Mouse (Mus musculus): ENCODE measurements around the gene Pgm5. TPM values are rescaled to one million over a fixed set of nuclear protein-coding genes. Genes with fewer than 3 reads are reported as not detected.
"Not testable (repeated sequence)": the region's sequence is repeated elsewhere in the genome, so short reads cannot be mapped to it uniquely, and the experiment has no call there.

Pgm5 gene
- polyA plus RNA-seq, 1 experiment from 2014 or later, result 0.17 TPM

DNA sequence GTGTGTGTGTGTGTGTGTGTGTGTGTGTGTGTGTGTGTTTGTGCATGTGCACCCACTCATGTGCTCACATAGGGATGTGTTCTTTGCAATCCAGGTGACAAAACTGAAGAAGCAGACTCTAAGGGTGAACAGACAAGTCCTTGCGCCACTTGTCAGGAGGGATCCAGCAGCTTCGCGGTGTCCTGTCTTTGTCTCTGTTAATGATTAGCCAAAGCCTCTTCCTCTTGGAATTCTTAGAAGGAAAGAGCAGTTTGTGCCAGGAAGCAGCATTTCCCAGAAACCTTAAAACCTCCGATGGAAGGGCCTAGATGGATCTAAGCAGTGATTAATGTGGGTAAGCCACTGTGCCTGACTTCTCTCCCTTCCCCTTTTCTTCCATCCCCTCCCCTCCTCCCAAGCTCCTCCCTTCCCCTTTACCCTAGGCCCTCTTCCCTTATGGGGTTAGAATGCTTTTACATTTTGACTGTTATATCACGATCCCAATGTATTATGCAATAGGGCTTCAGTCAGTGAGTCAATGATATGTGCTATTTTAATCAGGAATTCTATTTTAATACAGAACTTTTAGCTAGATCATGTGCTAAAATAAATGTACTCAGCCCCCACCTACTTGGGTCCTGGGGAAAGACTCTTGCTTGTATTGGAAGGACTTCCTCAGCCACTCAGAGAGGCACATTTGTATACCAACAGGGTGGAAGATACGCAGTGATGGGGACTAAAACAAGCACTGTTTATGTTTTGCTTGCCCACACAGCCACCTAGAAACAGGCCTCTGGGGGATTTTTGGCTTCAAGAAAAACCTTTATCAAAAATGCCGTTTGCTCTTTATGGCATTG, 154.4 kb downstream of the Pgm5 start:
- Histone ChIP-seq H3K36me3 (no peaks in the 10 kb centered on the region), H3K27ac (replicated peaks) (no peak overlapping the region), H3K9me3 (replicated peaks) (no peaks in the 10 kb centered on the region), H3K4me1 (no peaks in the 10 kb centered on the region), H3K27me3 (ENCODE audit: low read depth, poor library complexity, severe bottlenecking) (no peaks in the 10 kb centered on the region), H3K4me3 (no peak overlapping the region)
- DNase-seq (ENCODE audit: low spot score), result no peak
- WGBS, result 80% methylated on average over 7 of the region's 7 CpGs

DNA sequence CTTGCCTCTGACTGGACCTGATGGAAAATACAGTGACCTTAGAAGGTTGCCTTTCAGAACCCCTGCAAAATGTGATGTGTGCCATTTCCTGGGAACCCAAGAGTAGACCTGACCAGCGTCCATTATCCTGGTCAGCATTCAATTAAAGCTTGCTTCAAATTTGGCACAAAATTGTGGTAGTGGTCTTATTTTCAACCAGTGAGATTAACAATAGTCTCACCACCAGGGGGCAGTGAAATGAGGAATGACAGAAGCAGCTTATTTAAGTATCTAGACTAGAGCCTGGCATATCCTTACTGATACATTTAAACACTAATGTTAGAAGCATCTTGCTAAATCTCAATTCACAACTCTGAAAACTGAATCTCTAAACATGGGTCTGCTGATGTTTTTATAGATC, 156.3 kb downstream of the Pgm5 start:
- WGBS, result 63% methylated on average over 1 of the region's 1 CpGs
- H3K36me3 ChIP-seq, result no peaks in the 10 kb centered on the region
- no peaks in the 10 kb centered on the region for H3K27me3 ChIP-seq (ENCODE audit: low read depth, poor library complexity, severe bottlenecking)
- H3K9me3 ChIP-seq (replicated peaks), result no peaks in the 10 kb centered on the region
- no peaks in the 10 kb centered on the region for H3K4me1 ChIP-seq
- DNase-seq (ENCODE audit: low spot score), result peak; percentile 25
- no peak overlapping the region for H3K27ac ChIP-seq (replicated peaks)
- H3K4me3 ChIP-seq, result no peak overlapping the region

DNA sequence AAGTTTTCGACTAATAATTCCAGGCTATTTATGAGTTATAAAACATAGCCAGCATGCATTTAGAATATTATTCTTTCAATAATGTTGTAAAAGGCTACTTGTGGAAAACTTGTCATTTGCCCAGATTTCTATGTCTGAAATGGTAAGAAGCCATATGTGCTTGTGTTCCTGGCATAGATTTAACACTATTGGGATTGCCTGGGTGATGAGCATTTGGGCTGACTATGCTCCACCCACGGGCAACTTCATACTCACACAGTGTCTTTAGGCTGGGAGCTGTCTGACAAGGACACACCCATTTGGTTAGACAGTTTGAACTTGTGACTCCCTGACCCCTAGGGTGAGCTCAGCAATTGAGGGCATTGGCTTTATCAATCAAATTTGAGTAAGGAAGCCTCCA, 157.3 kb downstream of the Pgm5 start:
- H3K9me3 ChIP-seq (replicated peaks), result no peaks in the 10 kb centered on the region
- no peak for DNase-seq (ENCODE audit: low spot score)
- no peak overlapping the region for H3K27ac ChIP-seq (replicated peaks)
- H3K4me1 ChIP-seq, result no peaks in the 10 kb centered on the region
- no peak overlapping the region for H3K4me3 ChIP-seq
- WGBS, result 86% methylated on average over 2 of the region's 2 CpGs
- H3K36me3 ChIP-seq, result no peaks in the 10 kb centered on the region
- no peaks in the 10 kb centered on the region for H3K27me3 ChIP-seq (ENCODE audit: low read depth, poor library complexity, severe bottlenecking)

DNA sequence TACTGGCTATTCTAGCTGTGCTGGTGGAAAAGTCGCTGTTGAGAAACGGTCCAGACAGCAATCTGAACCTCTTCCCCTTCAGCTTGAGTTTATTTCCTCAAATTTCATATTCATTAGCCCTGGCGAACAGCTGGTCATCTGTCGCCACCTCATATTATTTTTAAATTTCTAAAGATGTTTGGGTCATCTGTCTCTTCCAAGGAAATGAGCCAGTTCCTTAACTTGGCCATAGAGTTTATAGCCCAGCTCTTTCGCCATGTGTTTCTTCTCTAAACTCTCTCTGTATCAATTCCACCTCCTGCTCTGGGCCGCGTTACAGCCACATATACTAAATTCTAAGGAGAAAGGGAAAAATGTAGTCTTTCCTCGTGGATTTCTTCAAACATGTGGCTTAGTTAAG, 158.0 kb downstream of the Pgm5 start:
- Histone ChIP-seq H3K36me3 (no peaks in the 10 kb centered on the region), H3K27ac (replicated peaks) (no peak overlapping the region), H3K27me3 (ENCODE audit: low read depth, poor library complexity, severe bottlenecking) (no peaks in the 10 kb centered on the region), H3K9me3 (replicated peaks) (no peaks in the 10 kb centered on the region), H3K4me3 (no peak overlapping the region), H3K4me1 (0 out of 2 replicates have a peak, but pooled peaks cover 2% of the 10 kb centered on the region)
- 86% methylated on average over 8 of the region's 8 CpGs for WGBS
- DNase-seq (ENCODE audit: low spot score), result no peak

DNA sequence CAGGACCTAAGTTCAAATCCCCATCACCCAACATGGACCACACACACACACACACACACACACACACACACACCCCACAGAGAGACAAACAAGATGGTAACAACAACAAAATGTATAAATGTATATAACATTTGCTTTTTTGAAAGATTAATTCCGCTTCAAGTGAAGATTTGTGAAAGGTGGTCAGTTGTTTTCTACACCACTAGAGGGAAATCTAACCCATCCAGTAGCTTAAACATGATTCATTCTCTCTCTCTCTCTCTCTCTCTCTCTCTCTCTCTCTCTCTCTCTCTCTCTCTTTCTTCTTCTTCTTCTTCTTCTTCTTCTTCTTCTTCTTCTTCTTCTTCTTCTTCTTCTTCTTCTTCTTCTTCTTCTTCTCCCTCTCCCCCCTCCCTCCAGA, 158.5 kb downstream of the Pgm5 start:
- not testable (repeated sequence) for H3K4me3 ChIP-seq

DNA sequence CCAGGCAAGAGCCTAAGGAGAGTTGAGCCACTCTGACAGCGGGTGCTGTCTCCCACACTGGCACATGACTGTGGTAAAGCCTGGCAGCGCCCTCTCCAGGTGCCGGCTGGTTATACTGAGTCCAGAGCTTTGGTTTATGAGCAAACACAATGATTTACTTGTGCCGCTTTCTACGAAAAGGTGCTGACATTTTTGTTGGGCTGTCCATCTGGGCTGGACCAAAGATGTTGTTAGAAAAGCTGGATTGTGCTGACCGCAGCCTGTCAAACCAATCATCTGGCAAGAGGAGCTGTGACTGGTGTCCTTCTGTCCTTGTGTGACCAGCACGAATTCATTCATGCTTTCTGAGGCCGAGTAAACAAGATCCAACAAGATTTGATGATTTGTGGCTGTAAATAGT, 159.9 kb downstream of the Pgm5 start:
- WGBS, result 75% methylated on average over 8 of the region's 8 CpGs
- no peak for DNase-seq (ENCODE audit: low spot score)

More for the DNA sequence above, 158.5 kb downstream of the Pgm5 start:
- WGBS, result 70% methylated on average over 1 of the region's 1 CpGs
- not testable (repeated sequence) for H3K4me1 ChIP-seq; H3K27me3 ChIP-seq (ENCODE audit: low read depth, poor library complexity, severe bottlenecking); H3K36me3 ChIP-seq; H3K27ac ChIP-seq (replicated peaks); H3K9me3 ChIP-seq (replicated peaks); DNase-seq (ENCODE audit: low spot score)

DNA sequence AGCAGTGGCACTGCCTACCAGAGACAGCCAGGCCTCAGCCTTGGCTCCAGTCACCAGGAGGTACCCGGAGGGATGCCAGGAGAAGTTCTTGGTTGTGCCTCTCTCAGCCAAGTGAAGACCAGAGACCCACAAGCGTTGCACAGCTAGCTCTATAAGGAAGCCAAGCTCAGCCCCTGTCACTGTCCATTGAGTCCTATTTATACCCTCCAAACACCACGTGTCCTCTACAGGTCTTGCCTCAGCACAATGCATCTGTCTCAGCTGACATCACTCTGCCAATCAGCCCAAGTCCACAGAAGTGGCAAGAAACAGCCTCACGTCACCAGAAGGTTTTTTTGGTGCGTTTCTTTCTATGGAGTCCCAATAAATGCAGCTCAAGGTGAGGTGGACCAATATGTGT, 161.0 kb downstream of the Pgm5 start:
- no peak overlapping the region for H3K27ac ChIP-seq (replicated peaks)
- no peak overlapping the region for H3K4me3 ChIP-seq
- no peaks in the 10 kb centered on the region for H3K9me3 ChIP-seq (replicated peaks)
- H3K36me3 ChIP-seq, result no peaks in the 10 kb centered on the region
- H3K27me3 ChIP-seq (ENCODE audit: low read depth, poor library complexity, severe bottlenecking), result no peaks in the 10 kb centered on the region
- H3K4me1 ChIP-seq, result peaks cover 8% of the 10 kb centered on the region; the same call in 1 of the 2 replicates
- no peak for DNase-seq (ENCODE audit: low spot score)
- WGBS, result 82% methylated on average over 5 of the region's 5 CpGs

More for the DNA sequence above, 159.9 kb downstream of the Pgm5 start:
- Histone ChIP-seq H3K27me3 (ENCODE audit: low read depth, poor library complexity, severe bottlenecking) (no peaks in the 10 kb centered on the region), H3K36me3 (no peaks in the 10 kb centered on the region), H3K27ac (replicated peaks) (no peak overlapping the region), H3K9me3 (replicated peaks) (no peaks in the 10 kb centered on the region), H3K4me1 (peaks cover 8% of the 10 kb centered on the region; the same call in 1 of the 2 replicates), H3K4me3 (no peak overlapping the region)

DNA sequence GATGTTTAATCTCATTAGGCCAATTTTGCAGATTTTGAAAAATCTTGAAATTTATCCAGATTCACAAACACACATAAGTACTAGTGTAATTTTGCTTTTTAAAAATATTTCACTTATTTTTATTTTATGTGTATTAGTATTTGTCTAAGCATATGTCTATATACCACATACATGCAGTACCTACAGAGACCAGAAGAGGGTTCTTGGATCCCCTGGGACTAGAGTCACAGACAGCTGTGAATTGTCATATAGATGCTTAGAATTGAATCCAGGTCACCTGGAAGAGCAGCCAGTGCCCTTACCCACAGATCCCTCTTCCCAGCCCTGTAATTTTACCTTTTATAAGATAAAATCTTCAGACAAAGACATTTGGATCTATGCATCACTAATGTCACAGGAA, 161.7 kb downstream of the Pgm5 start:
- Histone ChIP-seq H3K4me3 (no peak overlapping the region), H3K4me1 (peaks cover 8% of the 10 kb centered on the region; the same call in 1 of the 2 replicates), H3K27me3 (ENCODE audit: low read depth, poor library complexity, severe bottlenecking) (no peaks in the 10 kb centered on the region), H3K36me3 (no peaks in the 10 kb centered on the region), H3K27ac (replicated peaks) (no peak overlapping the region), H3K9me3 (replicated peaks) (no peaks in the 10 kb centered on the region)
- no peak for DNase-seq (ENCODE audit: low spot score)

DNA sequence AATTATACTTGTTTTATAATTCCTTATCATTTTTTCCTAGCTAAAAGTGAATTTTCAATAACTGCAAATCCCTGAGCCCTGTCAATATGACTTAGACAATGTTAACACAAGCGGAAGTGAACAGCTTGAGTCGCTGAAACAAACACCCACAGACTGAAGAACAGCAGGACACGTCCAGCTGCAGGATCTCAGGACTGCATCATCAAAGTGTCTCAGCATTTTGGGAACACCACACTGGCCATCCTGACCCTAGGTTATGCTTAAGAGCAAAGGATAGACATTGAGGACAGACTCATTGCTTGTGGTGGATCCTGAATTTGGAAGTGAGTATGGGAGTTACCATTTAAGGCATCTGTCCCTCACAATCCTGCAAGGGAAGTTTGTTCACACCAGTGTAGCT, 162.5 kb downstream of the Pgm5 start:
- 73% methylated on average over 3 of the region's 3 CpGs for WGBS
- Histone ChIP-seq H3K4me1 (peaks cover 8% of the 10 kb centered on the region; the same call in 1 of the 2 replicates), H3K36me3 (no peaks in the 10 kb centered on the region), H3K27me3 (ENCODE audit: low read depth, poor library complexity, severe bottlenecking) (no peaks in the 10 kb centered on the region), H3K9me3 (replicated peaks) (no peaks in the 10 kb centered on the region), H3K27ac (replicated peaks) (no peak overlapping the region), H3K4me3 (no peak overlapping the region)
- no peak for DNase-seq (ENCODE audit: low spot score)

DNA sequence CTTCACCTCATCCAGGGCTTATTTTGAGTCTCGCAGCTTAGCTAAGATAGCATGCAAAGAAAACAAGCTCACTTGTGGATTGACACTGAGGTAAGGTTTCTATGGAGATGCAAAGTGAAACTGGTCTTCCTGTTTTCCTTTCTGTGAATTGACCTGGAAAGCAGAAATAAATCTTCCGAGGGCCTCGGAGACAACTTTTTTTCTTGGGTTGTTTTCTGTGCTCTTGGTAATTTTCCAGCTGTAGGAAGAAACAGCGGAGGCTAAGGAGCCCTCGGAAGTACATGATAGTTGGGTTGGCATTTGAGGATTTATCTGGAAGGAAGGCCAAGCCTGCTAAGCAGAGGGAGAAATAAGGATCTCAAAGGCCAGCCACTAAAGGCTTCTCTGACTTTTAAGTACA, 163.0 kb downstream of the Pgm5 start:
- DNase-seq (ENCODE audit: low spot score), result no peak
- 86% methylated on average over 5 of the region's 5 CpGs for WGBS
- H3K27ac ChIP-seq (replicated peaks), result no peak overlapping the region
- no peaks in the 10 kb centered on the region for H3K9me3 ChIP-seq (replicated peaks)
- no peaks in the 10 kb centered on the region for H3K27me3 ChIP-seq (ENCODE audit: low read depth, poor library complexity, severe bottlenecking)
- no peaks in the 10 kb centered on the region for H3K36me3 ChIP-seq
- peaks cover 8% of the 10 kb centered on the region; the same call in 1 of the 2 replicates for H3K4me1 ChIP-seq
- no peak overlapping the region for H3K4me3 ChIP-seq

DNA sequence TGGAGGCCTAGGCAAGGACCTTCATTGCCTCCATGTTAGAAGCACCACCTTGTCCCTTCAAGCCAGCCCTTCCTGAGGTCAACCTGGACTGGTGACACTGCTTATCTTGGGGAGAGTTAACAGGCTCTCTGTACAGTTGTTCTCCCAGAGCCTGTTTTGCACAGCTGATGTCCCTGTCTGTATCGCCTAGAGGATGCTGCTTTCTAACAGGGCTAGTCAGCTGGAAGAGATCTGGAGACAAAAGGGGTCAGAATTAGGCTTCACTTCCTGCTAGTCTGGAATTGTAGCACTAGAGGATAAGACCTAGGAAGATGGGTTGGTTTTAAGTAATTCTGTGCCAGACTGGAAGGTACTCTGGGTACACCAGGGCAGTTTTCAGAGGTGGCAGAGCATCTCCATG, 163.7 kb downstream of the Pgm5 start:
- Histone ChIP-seq H3K4me1 (peaks cover 8% of the 10 kb centered on the region; the same call in 1 of the 2 replicates), H3K4me3 (no peak overlapping the region), H3K27me3 (ENCODE audit: low read depth, poor library complexity, severe bottlenecking) (no peaks in the 10 kb centered on the region), H3K36me3 (no peaks in the 10 kb centered on the region), H3K27ac (replicated peaks) (no peak overlapping the region), H3K9me3 (replicated peaks) (no peaks in the 10 kb centered on the region)
- no peak for DNase-seq (ENCODE audit: low spot score)
- 50% methylated on average over 1 of the region's 1 CpGs for WGBS

DNA sequence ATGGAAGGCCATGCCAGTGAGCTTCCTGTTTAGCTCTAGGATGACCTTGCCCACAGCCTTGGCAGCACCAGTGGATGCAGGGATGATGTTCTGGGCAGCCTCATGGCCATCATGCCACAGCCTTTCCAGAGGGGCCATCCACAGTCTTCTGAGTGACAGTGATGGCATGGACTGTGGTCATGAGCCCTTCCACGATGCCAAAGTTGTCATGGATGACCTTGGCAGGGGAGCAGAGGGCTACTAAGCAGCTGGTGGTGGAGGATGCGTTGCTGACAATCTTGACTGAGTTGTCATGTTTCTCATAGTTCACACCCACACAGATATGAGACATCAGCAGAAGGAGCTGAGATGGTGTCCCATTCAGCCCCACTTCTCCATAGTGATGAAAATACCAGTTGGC, 169.0 kb downstream of the Pgm5 start:
- Histone ChIP-seq H3K27ac (replicated peaks) (no peak overlapping the region), H3K4me3 (no peak overlapping the region), H3K9me3 (replicated peaks) (no peaks in the 10 kb centered on the region), H3K27me3 (ENCODE audit: low read depth, poor library complexity, severe bottlenecking) (no peaks in the 10 kb centered on the region), H3K4me1 (no peaks in the 10 kb centered on the region; the same call in 1 of the 2 replicates), H3K36me3 (no peaks in the 10 kb centered on the region)
- DNase-seq (ENCODE audit: low spot score), result no peak
- WGBS, result 87% methylated on average over 2 of the region's 2 CpGs

DNA sequence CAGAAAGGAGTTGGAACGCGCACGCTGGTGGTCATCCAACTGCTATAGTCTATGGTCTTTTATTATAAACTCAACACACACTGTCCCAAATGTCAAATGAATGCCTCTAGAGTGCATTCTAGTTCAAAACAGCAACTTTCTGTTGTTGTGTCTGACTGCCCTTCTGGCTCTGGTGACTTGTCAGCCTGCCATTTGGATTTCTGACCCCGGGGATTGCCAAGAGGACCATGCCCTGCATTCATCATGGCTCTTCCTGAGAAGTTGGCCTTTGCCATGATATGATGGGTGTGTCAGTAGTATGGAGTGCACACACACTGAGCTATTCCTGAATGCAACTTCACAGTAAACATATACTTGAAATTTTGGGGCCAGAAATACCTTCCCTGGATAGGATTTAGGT, 172.1 kb downstream of the Pgm5 start:
- Histone ChIP-seq H3K9me3 (replicated peaks) (no peaks in the 10 kb centered on the region), H3K36me3 (no peaks in the 10 kb centered on the region), H3K27me3 (ENCODE audit: low read depth, poor library complexity, severe bottlenecking) (no peaks in the 10 kb centered on the region), H3K27ac (replicated peaks) (no peak overlapping the region), H3K4me1 (no peaks in the 10 kb centered on the region), H3K4me3 (no peak overlapping the region)
- no peak for DNase-seq (ENCODE audit: low spot score)
- WGBS, result 97% methylated on average over 4 of the region's 4 CpGs
